Mouse (Mus musculus) left cerebral cortex, postnatal 25 days (tissue): ENCODE data around the gene Hrnr. TPM values are rescaled to one million over a fixed set of nuclear protein-coding genes. Genes with fewer than 3 reads are reported as not detected.

Source experiments
- DNase-seq, 2 experiments: peaks; one replicate each; pipeline ENCODE4 v3.0.0; 2022; ENCODE audit warnings: low spot score in 2 of 2, mixed read lengths in 1 of 2
- intact Hi-C: fragments of 180-260 bp; cut with DNase I; formaldehyde crosslinking; loops from one replicate; pipeline ENCODE4 v1.15.1; 2025
- total RNA-seq, 2 experiments: library from RNA; stranded (reverse); gene quantifications; 2 replicates each; pipeline ENCODE4 v1.2.3; 2021

Gene Hrnr
- under 1 TPM in 1 of 2 experiments, not detected in 1; 0.02 TPM for total RNA-seq

GRCm38 (mm10) chr3:93319449-93319848 is at the start of gene Hrnr:
Gene Hrnr, plus strand, starts transcription at chr3:93319749.
- intact Hi-C loops = no loop called here
- no peak for DNase-seq

DNA sequence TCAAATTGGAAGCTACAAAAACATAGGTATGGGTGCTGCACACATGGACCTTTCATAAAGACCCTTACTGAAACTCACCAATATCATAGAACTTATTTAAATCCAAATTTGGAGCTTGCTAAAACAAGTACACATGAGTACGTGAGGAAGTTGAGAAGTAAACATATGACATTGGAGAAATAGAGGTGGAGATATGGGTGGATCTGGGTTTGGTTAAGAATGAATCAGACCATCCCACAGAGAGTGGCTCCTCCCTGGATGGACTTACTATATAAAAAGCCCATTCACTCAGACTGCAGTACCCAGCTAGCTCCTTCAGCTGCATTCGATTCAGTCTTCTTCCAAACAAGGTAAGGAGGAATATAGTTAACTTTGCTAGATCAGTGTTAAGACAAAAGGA is 46.3 kb upstream of the Hrnr start, which contains the start of gene Flg:
Gene Flg (plus strand): TSS at position 301 of the 400 bp plus-strand sequence.
- intact Hi-C loops = no loop called here
- no peak for DNase-seq

DNA sequence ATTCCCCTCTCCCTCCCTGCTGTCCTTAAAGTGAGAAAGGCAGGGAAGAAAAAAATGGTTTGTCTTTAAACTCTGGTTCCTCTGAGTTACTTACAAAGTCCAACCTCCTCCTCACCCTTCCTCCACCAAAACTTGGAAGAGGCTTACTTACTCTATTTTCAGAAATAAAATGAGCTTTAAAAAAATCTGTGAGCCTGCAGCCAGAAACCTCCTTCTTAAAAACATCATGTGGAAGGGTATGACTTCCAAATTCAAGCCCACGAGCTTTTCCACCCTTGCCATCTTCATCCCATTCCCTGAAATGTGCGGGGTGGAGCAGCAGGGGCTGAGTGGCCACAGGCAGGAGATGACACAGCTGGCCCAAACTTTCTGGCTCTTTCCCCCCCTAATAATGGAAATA is 22.0 kb upstream of the Hrnr start:
- peak in 1 of 2 experiments; percentile 89 for DNase-seq
- intact Hi-C loops = loop anchor here (1.0 kb wide), 1 partner anchor 36 kb away; no protein-coding TSS in a partner anchor

GRCm38 (mm10) chr3:93299832-93300231 is 19.7 kb upstream of the Hrnr start:
- DNase-seq = peak in 1 of 2 experiments; percentile 82
- intact Hi-C loops = no loop called here

- intact Hi-C loops = no loop called here
- no peak for DNase-seq
Observed at GRCm38 (mm10) chr3:93301896-93302295, 17.7 kb upstream of the Hrnr start.

DNA sequence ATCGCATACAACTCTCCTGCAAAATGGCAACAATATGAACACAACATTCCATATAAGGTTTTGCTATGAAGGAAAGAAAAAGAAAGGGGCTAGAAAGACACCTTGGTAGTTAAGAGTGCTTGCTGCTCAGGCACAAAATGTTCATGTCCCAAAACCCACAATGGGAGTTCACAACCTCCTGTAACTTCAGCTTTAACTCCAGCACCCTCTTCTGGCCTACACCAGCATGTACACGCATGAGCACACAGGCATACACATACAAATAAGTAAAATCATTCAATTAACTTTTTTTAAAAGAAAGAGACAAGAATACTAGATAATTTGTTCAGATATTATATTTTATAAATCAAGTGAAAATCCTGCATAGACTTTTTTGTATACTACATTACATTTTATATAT is 13.4 kb upstream of the Hrnr start:
- intact Hi-C loops = no loop called here
- DNase-seq = no peak

DNA sequence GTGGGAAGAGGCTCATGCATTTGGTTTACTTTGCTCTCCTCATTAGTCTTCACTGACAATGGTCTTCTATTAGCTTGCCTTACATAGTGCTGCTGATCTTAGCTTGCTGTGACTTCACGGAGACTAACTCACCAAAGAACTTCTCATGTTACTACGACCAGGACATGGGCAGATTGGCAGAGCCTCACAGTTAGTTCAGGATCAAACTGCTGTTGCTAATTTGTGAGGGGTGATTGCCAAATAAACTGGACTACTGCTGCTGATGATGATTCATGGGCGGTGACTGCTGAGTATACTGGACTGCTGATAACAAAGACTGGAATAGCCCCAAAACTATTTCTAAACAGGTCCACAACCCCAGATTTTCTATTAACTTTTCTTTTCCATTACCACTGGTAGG is 8.2 kb upstream of the Hrnr start:
- no peak for DNase-seq
- intact Hi-C loops = loop anchor here (5.0 kb wide), 2 partner anchors 181 to 199 kb away; no protein-coding TSS in a partner anchor

DNA sequence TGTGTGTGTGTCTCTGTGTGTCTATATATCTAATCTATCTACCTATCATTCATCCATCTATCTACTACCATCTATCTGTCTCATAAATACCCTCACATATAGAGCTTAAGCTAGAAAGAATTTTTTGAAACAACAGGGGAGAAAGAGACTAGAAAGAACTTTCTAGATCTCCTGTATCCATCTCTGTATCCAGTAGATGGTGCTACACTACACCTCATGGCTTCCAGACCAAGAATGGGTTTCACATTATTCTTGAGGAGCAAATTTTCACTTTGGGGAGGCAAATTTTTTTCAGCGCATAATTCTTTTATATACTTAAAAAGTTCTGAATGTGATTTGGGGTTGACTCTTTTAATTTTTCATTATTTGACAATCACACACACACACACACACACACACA is 5.2 kb upstream of the Hrnr start:
- intact Hi-C loops = loop anchor here (2.0 to 5.0 kb wide), 4 partner anchors 46 to 202 kb away; no protein-coding TSS in a partner anchor
- peak in 1 of 2 experiments; percentile 25 for DNase-seq

DNA sequence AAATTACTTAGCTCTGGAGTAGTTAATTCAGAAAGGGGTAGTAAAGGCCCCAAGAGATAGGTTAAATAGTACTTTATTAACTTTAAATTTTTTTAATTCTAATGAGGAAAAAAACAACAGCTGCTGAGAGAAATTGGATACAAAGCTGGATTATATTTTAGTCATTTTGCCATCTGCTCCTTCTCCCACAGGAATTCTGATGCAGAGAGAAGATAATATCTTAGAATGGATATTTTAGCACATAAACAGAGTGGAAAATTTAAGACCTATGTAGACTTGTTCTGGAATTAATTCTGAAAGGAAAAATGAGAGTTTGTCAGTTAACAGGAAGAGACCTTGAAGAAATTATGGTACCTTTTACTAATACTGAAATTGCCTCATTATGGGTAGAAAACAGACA is 18.2 kb downstream of the Hrnr start:
- intact Hi-C loops = no loop called here
- peak in 1 of 2 experiments; percentile 50 for DNase-seq

DNA sequence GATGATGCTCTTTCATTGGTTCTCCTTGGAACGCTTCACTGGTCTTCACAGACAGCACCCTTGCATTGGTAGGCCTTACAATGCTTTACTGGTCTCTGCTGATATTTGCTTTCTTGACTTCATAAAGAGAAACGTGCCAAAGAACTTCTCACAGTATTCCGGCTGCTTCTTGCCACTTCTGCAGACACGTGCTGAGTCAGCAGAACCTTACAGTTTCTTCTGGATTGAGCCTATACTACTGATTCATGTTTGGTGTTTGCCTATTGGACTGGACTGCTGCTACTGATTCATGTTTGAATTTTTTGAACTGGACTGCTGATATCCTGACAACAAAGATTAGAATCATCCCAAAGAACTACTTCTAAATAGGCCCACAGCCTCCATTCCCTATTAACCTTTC is 20.5 kb downstream of the Hrnr start:
- no peak for DNase-seq
- intact Hi-C loops = no loop called here

GRCm38 (mm10) chr3:93346896-93347295 is 27.3 kb downstream of the Hrnr start:
- intact Hi-C loops = no loop called here
- DNase-seq = no peak

GRCm38 (mm10) chr3:93360045-93360444 is 40.5 kb downstream of the Hrnr start:
- DNase-seq = peak; percentile 53 to 61

DNA sequence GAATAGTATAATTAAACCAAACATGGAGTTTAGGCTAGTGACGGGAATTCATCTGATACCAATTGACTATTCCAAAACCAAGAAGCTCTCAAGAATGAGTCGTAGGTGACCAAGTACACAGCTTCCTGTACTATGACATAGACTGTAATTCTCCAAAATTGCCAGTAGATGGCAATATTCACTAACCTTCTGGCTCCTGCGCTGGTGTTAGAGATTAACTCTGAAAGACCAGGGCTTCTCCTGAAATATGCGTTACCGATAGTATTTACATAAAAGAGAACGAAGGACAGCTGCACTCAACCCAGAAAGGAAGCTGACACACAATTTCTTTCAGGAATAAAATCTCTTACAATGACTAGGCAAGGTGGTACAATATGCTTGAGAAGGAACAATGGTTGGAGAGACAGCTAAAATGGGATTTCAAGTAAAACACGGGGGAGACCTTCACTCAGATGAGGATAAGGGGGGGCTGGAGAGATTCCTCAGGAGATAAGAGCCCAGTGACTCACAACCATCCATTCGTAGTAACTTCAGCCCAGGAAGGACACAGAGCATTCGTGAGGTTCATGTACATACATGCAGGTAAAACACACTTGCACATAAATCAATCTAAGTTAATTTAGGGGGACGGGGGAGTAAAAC is 42.5 kb downstream of the Hrnr start:
- DNase-seq = peak; percentile 12 to 38
- intact Hi-C loops = loop anchor here (1.0 to 5.0 kb wide), 5 partner anchors 45 to 250 kb away; no protein-coding TSS in a partner anchor

More at GRCm38 (mm10) chr3:93360045-93360444, 40.5 kb downstream of the Hrnr start:
- intact Hi-C loops = loop anchor here (2.0 to 5.0 kb wide), 3 partner anchors 45 to 248 kb away; no protein-coding TSS in a partner anchor

DNA sequence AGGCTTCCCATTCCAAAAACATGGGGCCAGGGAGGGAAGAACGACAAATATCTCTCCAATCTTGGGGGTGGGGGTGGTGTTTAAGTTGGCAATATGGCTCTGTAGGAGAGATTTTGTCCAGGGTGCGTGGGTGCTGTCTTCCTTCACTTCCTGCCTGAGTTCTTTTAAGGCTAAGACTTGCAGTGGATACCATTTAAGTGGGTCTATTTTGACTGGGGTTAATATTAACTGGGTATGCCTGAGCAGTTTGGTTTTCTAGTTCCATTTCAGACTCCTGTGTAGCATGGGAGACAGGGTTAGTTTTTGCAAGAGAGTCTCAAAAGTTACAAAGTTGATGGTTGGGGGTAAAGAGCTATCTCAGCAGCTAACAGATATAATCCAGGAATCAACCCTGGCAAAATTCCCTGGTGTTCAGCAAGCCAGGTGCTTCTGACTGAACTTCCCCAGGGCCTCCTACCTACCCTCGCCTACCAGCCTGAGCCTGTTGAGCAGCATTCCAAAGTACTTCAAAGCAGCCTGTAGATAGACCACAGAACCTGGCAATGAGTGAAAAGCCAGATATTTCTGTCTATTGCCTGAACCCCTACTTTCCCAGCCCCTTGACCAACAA is 47.5 kb downstream of the Hrnr start:
- intact Hi-C loops = no loop called here
- DNase-seq = no peak

- intact Hi-C loops = no loop called here
- no peak for DNase-seq
Observed at GRCm38 (mm10) chr3:93368171-93368570, 48.6 kb downstream of the Hrnr start.

DNA sequence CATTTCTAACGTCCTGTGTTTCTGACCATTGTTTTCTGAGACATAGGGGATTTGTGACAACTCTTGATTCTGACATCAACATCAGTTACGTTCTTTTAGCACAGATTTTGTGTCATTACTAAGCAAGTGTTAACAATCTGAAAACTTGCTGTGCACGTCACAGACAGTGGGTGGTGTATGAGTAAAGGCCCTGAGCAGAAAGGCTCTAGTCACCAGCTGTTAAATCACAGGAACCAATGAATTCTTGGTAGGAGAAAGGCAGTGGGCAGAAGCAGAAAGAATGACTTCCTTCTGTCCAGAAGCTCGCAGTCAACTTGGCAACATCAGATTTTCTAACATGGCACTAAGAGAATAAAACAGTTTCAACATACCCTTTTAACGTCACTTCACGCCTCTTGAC is 53.9 kb downstream of the Hrnr start:
- peak in 1 of 2 experiments; percentile 64 for DNase-seq
- intact Hi-C loops = no loop called here

- intact Hi-C loops = no loop called here
- DNase-seq = no peak
Observed at GRCm38 (mm10) chr3:93375196-93375595, 55.6 kb downstream of the Hrnr start.

- intact Hi-C loops = no loop called here
- DNase-seq = no peak
Observed at GRCm38 (mm10) chr3:93375601-93376000, 56.1 kb downstream of the Hrnr start.

DNA sequence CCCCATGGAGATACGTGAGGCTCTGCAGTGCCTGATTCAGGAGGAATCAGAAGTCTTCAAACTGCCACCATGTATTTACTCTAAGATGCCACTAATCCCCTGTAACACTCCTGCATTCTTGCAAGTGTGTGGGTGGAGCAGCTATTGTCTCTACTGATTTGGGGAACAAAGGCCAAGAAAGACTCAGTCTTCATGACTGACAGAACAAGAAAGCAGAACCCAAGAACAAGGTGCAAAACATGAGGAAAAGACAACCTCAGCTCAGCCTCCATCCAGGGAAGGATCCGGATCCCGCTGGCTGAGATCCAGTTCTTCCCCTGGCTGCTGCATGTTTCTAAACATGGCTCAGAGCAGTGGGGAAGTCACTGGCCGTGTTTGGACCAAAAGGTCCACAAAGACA is 58.6 kb downstream of the Hrnr start:
- DNase-seq = no peak

More for the DNA sequence above, 58.6 kb downstream of the Hrnr start:
- intact Hi-C loops = no loop called here
